Mouse (Mus musculus) lung, adult 2 months (tissue): ENCODE data around the gene Commd4. TPM values are rescaled to one million over a fixed set of nuclear protein-coding genes. Genes with fewer than 3 reads are reported as not detected.

ENCODE experiments used
- DNase-seq: peaks from one replicate; pipeline ENCODE4 v3.0.0; 2022
- H3K4me1 ChIP-seq: fragments of 200-500 bp; 2 replicates; pipeline ENCODE4 v1.6.1; 2011; ENCODE audit warnings: low read length; ENCODE audit not compliant: control insufficient read depth, insufficient read depth
- H3K4me3 ChIP-seq: fragments of 200-500 bp; replicated peaks from 2 replicates; pipeline ENCODE3; 2011; ENCODE audit warnings: low read depth, mild to moderate bottlenecking, control low read depth, low read length; ENCODE audit errors: extremely low read depth
- CTCF ChIP-seq: fragments of 200-500 bp; IDR thresholded peaks from 2 replicates; pipeline ENCODE4 v1.5.1; 2011; ENCODE audit warnings: mild to moderate bottlenecking, low read length, control low read depth; ENCODE audit not compliant: insufficient read depth
- POLR2A ChIP-seq: fragments of 200-500 bp; IDR thresholded peaks from 2 replicates; pipeline ENCODE4 v1.6.1; 2011; ENCODE audit warnings: low read depth, mild to moderate bottlenecking, control low read depth, low read length, borderline replicate concordance; ENCODE audit errors: extremely low read depth
- WGBS: fragments of 180-500 bp; shearing (Covaris S2); methylation state at CpG from one replicate; pipeline ENCODE4 v1.1.7; 2018; 5-methylcytosine and 5-hydroxymethylcytosine counted together
- polyA plus RNA-seq: library from polyadenylated mRNA; depleted of rRNA; stranded (reverse); fragments of >200 nt; gene quantifications from 2 replicates; pipeline ENCODE4 v1.2.3, GENCODE M21; 2012

Gene Commd4
- polyA plus RNA-seq, 1 experiment: 137 TPM

DNA sequence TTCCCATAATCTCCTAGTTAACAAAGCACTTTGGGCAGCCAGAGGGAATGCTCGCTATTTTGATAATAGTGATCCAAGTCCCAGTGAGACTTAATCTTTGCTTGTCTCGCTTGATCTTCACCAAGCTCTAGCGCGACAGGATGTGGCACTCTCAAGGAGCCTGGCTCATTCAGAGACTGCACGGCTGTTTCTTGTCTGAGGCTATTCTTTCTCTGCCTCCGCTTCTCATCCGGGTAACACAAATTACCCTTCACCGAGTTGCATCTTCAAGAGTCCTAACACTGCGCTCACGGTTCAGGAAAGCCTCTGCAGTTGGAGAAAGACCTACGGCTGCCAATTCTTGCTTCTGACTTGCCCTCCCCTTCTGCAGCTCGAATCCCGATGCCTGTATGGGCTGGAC, 632 bp downstream of the Commd4 start:
- TF ChIP-seq CTCF (no peak), POLR2A (no peak)
- Histone ChIP-seq H3K4me3 (peak overlapping the region; percentile 95), H3K4me1 (peaks cover 4% of the 10 kb centered on the region)
- 25% methylated on average over 13 of the region's 13 CpGs for WGBS
- DNase-seq: no peak

DNA sequence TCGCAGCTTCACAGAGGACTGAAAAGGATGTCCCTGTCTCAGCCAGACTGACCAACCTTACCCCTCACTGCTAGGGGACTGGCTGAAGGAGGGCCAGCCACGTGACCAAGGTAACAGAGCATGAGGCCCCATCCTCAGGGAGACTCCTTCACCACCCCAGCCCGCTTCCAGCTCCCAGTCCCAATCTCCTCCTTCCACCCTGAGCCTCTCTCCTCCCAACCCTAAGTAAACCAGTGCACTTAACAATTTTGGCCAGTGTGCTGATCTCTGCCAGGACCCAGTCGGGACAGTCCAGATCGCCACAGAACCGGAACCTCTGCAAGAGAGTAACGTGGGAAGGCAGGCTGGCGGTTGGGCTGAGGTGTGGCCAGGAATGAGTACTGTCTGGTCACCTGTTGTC, 1.3 kb downstream of the Commd4 start:
- H3K4me3 ChIP-seq: no peak overlapping the region
- WGBS: 84% methylated on average over 8 of the region's 8 CpGs
- TF ChIP-seq POLR2A (no peak), CTCF (no peak)
- peaks cover 4% of the 10 kb centered on the region for H3K4me1 ChIP-seq
- no peak for DNase-seq

DNA sequence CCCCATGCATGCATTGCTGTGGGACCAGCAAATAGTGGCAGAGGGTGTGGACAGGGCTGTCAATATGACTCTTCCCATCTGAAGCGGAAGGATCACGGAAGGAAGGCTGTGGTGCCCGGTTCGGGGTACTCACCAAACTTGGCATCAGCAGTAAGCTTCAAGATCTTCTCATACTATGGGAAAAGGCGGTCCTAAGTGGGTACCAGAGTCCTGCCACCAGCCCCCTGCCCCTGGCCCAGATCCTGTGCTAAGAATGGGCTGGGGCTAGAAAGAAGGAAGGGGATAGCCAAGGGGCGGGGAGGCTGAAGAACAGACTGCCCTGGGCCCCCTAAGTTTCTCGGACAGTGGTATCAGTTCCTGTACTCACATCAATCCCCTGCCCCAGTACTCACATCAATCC, 1.7 kb downstream of the Commd4 start:
- WGBS: 93% methylated on average over 7 of the region's 7 CpGs
- DNase-seq: no peak
- no peak overlapping the region for H3K4me3 ChIP-seq
- no peak for TF ChIP-seq CTCF
- no peak for TF ChIP-seq POLR2A
- peaks cover 4% of the 10 kb centered on the region for H3K4me1 ChIP-seq

DNA sequence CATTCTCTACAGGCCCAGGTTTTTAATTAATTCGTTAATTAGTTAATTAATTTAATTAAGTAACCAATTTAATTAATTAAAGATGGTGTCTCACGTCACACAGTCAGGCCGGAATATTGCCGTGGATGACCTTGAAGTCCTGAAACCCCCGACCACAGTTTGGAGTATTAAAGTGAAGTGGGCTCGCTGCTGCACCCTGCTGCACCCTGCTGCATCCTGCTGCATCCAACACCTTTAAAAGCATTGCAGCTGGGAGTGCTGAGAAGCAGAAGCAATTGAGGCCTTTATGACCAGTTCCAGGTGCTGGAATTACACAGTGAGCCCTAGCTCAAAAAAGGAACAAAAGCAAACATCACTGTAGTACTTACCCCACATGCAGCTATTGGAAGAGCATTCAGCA, 5.8 kb downstream of the Commd4 start:
- no peak for DNase-seq
- WGBS: 58% methylated on average over 6 of the region's 6 CpGs
- TF ChIP-seq CTCF (no peak), POLR2A (no peak)

DNA sequence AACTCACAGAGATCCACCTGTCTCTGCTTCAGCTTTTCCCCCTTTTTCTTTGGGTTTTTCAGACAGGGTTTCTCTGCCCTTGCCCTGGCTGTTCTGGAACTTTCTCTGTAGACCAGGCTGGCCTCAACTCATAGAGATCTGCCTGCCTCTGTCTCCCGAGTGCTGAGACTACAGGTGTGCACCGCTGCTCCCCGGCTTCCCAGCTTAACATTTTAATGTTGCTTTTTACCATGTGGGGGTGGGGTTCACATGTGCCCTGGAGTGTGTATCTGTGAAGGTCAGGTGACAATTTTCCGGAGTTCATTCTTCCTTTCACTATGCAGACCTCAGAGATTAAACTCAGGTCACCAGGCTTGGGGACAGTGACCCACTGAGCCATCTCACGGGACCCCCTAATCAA, 7.9 kb downstream of the Commd4 start:
- Histone ChIP-seq H3K4me3 (no peak overlapping the region), H3K4me1 (peaks cover 9% of the 10 kb centered on the region; the same call in 1 of the 2 replicates)
- DNase-seq: no peak
- WGBS: 80% methylated on average over 5 of the region's 5 CpGs
- TF ChIP-seq CTCF: no peak
- no peak for TF ChIP-seq POLR2A

More for the DNA sequence above, 5.8 kb downstream of the Commd4 start:
- Histone ChIP-seq H3K4me3 (no peak overlapping the region), H3K4me1 (peaks cover 4% of the 10 kb centered on the region; the same call in 1 of the 2 replicates)

DNA sequence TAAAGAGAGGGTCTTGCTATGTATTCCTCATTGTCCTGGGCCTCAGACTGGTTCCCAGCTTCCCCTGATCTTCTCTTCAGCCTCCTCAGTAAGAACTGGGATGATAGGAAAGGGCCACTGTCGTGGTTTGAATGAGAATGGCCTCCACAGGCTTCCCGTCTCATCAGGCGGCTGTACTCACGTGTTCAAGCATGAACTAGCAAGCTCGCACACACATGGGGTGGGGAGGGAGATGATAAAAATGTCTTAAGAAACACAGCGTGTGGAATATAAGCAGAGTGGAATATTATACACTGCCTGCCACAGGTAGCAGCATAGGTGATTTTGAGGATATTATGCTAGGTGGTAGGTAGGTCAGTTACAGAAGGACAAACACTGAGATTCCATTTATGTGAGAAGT, 9.1 kb downstream of the Commd4 start:
- DNase-seq: no peak
- 64% methylated on average over 6 of the region's 6 CpGs for WGBS
- Histone ChIP-seq H3K4me3 (no peak overlapping the region), H3K4me1 (peaks cover 9% of the 10 kb centered on the region; the same call in 1 of the 2 replicates)
- TF ChIP-seq POLR2A (no peak), CTCF (no peak)

DNA sequence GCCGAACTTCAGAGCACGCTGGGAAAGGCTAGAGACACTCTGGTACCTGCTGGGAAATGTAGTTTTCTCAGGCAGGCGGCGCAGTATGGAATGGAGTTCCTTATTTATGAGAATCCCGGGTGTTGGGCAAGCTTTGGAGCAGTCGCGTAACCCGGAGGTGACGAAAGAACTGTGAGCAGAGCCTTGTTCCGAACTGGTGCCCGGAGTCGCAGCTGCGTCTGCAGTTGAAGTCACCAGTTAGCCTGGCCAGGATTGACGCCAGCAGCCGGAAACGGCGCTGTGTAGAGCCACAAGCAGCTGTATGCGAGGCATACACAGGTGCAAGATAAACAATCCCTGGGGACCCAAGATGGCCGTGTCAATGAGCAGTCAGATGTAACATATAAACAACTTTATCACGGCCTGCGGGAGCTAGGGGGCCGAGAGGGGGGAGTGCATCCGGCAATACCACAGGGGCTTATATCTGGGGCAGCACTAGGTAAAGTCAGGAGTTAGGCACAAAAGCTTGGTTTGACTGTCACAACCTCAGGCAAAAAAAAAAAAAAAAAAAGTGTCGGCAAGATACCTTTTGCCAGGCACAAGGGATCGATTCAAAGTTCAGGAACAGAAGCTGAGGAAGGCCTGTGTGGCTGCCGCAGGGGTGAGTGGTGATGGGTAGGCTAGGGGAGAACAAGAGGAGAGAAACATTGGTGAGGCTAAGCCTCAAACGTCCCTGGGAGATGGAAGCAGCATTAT, 9.8 kb downstream of the Commd4 start, which contains the start of gene Neil1:
Neil1 (minus strand) TSS at position 162 of the 735 bp plus-strand sequence.
- Histone ChIP-seq H3K4me1 (peaks cover 9% of the 10 kb centered on the region; the same call in 1 of the 2 replicates), H3K4me3 (peak within 1 kb of the TSS; percentile 70)
- peak; percentile 90; the same call in 1 of the 2 replicates for TF ChIP-seq POLR2A
- TF ChIP-seq CTCF: no peak
- peak; percentile 88 for DNase-seq
- WGBS: 2% methylated on average over 27 of the region's 27 CpGs

DNA sequence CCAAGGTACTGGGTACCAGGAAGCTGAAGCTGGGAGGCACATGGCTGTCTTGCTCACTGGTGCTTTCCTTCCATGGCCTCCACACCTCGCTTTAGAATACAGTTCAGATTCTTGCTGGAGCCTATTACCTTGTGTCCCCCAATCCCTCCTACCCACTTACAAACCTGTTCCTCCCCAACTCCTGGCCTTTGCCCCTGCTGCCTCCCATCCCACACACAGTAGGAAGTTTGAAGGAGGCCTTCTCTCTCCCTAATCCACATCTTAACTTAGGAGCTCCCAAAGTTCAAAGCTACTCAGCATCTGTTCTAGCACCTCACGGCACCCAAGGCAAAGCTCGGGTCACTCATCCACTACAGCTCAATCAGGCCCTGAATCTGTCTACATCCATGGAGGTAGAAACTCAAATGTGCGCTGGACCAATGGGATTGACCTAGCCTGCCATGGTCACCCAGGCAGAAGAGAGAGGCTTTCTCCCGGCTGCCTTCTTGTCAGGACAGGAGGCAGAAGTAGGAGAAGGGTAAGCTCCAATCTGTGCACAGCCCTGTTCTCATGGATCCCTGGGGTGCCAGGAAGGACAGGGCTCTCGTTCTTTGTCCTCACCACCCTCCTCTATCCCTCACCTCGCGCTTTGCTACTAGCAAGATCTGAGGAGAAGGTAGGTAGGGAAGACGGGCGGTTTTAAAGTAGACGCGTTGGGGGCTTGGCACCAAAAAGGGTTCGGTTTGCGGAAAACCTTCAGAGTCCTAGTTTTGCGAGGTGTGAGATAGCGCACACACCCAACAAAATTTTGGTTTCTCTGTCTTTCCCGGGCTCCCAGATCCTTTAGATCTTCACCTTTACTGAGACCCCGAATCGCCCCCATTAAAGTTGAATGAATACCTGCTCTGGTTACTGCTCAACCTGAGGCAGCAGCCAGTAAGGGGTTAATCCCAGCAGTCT, 10.7 kb downstream of the Commd4 start:
- TF ChIP-seq CTCF (no peak), POLR2A (no peak)
- peak; percentile 33 for DNase-seq

DNA sequence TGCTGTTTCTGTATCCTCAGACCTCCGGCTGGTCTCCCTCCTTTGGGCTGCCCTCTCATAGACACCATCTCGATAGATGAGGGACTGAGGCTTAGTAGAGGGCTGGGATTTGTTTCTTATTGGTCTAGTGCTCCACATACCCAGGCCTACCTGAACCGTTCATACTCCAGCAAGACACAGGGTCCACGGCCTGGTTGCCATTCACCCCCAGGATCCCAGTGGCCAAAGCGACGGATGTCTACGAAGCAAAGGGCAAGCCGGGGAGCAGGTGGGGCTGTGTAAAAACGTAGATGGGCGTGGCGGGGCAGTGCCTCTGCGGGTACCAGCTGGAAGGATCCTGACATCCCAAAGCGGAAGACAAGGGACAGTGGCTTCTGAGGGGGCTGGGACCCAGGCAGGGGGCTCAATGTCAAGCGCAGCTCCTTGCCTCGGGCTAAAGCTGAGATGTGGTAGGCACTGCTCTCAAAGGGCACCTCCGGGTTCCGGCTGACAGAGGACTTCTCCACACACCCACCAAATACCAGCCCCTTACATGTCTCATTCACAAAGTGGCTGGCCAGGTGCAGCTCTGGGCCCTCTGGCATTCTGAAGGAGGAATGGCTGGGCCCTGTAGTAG, 11.6 kb downstream of the Commd4 start:
- WGBS: 88% methylated on average over 17 of the region's 17 CpGs

More for the DNA sequence above, 10.7 kb downstream of the Commd4 start:
- peak overlapping the region; percentile 70 for H3K4me3 ChIP-seq
- peaks cover 9% of the 10 kb centered on the region; the same call in 1 of the 2 replicates for H3K4me1 ChIP-seq
- WGBS: 7% methylated on average over 19 of the region's 19 CpGs

More for the DNA sequence above, 11.6 kb downstream of the Commd4 start:
- H3K4me3 ChIP-seq: no peak overlapping the region
- DNase-seq: no peak
- H3K4me1 ChIP-seq: peaks cover 9% of the 10 kb centered on the region; the same call in 1 of the 2 replicates
- TF ChIP-seq POLR2A (no peak), CTCF (no peak)
